Mouse (Mus musculus) retina, postnatal 7 days (tissue): Measurements from ENCODE around the gene Pdzd7.

Source experiments
- DNase-seq: peaks from one replicate; pipeline ENCODE4 v3.0.0-alpha.2; 2012; ENCODE audit warnings: low read depth, low spot score

Gene Pdzd7

GRCm38 (mm10) chr19:44985159-44985988 lies 60.1 kb downstream of the Pdzd7 start:
- no peak for DNase-seq

GRCm38 (mm10) chr19:44984420-44984819 lies 61.1 kb downstream of the Pdzd7 start:
- DNase-seq = no peak

- DNase-seq = no peak
Observed at GRCm38 (mm10) chr19:44983366-44983765, 62.2 kb downstream of the Pdzd7 start.

- DNase-seq = no peak
Observed at GRCm38 (mm10) chr19:44982477-44983115, 62.9 kb downstream of the Pdzd7 start.

GRCm38 (mm10) chr19:44980787-44981186 lies 64.7 kb downstream of the Pdzd7 start:
- no peak for DNase-seq

GRCm38 (mm10) chr19:44977148-44977547 lies 68.4 kb downstream of the Pdzd7 start:
- DNase-seq = no peak
